In genomic region chr5:120579898-120580626, GRCm38 (mm10) we compare ENCODE assay signal across 9 mouse cellular contexts. TPM values are rescaled to one million over a fixed set of nuclear protein-coding genes. Genes with fewer than 3 reads are reported as not detected.
DNase-seq lines count a peak whose midpoint lies in the region; ATAC-seq lines count a peak whose summit lies in the region.
"Had no signal": no experiment of that assay in that cellular context is flagged by ENCODE, and none has a peak within 500 bp of the region (broad histone marks: within the 10 kb centered on the region; RNA-seq: fewer than 3 reads in every experiment).

No protein-coding gene starts in this region.

- peaks cover 24% of the 10 kb centered on the region; the same call in 1 of the 2 replicates for H3K36me3 ChIP-seq in hindbrain, embryonic 12.5 days
- H3K36me3 ChIP-seq in hindbrain, embryonic 10.5 days = peaks cover 43% of the 10 kb centered on the region
- H3K36me3 ChIP-seq in hindbrain, embryonic 15.5 days = 0 out of 2 replicates have a peak, but pooled peaks cover 8% of the 10 kb centered on the region
- peaks cover 3% of the 10 kb centered on the region; the same call in 1 of the 2 replicates for H3K36me3 ChIP-seq in midbrain, embryonic 16.5 days (ENCODE audit: control insufficient read depth, insufficient read depth, low read length)

- H3K4me2 ChIP-seq in hindbrain, embryonic 12.5 days (replicated peaks) = no peak overlapping the region
- H3K4me2 ChIP-seq in hindbrain, embryonic 15.5 days = no peak overlapping the region
- no peak overlapping the region for H3K4me2 ChIP-seq in midbrain, embryonic 16.5 days (ENCODE audit: low read length)

- no peaks in the 10 kb centered on the region for H3K27me3 ChIP-seq in hindbrain, embryonic 12.5 days
- H3K27me3 ChIP-seq in hindbrain, embryonic 10.5 days (ENCODE audit: insufficient read depth, poor library complexity, severe bottlenecking) = no peaks in the 10 kb centered on the region
- H3K27me3 ChIP-seq in hindbrain, embryonic 15.5 days = no peaks in the 10 kb centered on the region
- no peaks in the 10 kb centered on the region for H3K27me3 ChIP-seq in midbrain, embryonic 16.5 days (ENCODE audit: control insufficient read depth, insufficient read depth, low read depth, low read length)

- 80% methylated on average over 26 of the region's 26 CpGs for WGBS in hindbrain, embryonic 12.5 days
- 88% methylated on average over 26 of the region's 26 CpGs for WGBS in hindbrain, embryonic 10.5 days
- WGBS in hindbrain, embryonic 15.5 days = 71% methylated on average over 26 of the region's 26 CpGs
- 79% methylated on average over 26 of the region's 26 CpGs for WGBS in midbrain, embryonic 16.5 days

- H3K4me3 ChIP-seq in hindbrain, embryonic 12.5 days = no peak overlapping the region
- no peak overlapping the region for H3K4me3 ChIP-seq in hindbrain, embryonic 10.5 days
- no peak overlapping the region for H3K4me3 ChIP-seq in hindbrain, embryonic 15.5 days
- no peak overlapping the region for H3K4me3 ChIP-seq in midbrain, embryonic 16.5 days (ENCODE audit: low read depth, low read length)

- no peak for DNase-seq in hindbrain, embryonic 10.5 days (ENCODE audit: low spot score)
- peak; percentile 36 to 70 for DNase-seq in cerebellum, adult 18-20 months
- DNase-seq in urinary bladder, postnatal 4 days (ENCODE audit: low spot score in 2 of 2) = no peak
- DNase-seq: lung, postnatal 14 days had no signal

- H3K9me3 ChIP-seq in hindbrain, embryonic 12.5 days (replicated peaks) = no peaks in the 10 kb centered on the region
- H3K9me3 ChIP-seq in hindbrain, embryonic 10.5 days = no peaks in the 10 kb centered on the region
- no peaks in the 10 kb centered on the region for H3K9me3 ChIP-seq in hindbrain, embryonic 15.5 days
- H3K9me3 ChIP-seq in midbrain, embryonic 16.5 days (replicated peaks; ENCODE audit: control insufficient read depth, low read length, poor library complexity, severe bottlenecking) = no peaks in the 10 kb centered on the region

- no peak overlapping the region for H3K9ac ChIP-seq in hindbrain, embryonic 12.5 days
- H3K9ac ChIP-seq in hindbrain, embryonic 15.5 days = no peak overlapping the region
- H3K9ac ChIP-seq in midbrain, embryonic 16.5 days (ENCODE audit: low read depth, low read length) = peak overlapping the region; percentile 3; the same call in 1 of the 2 replicates

- peak overlapping the region; percentile 67 for H3K27ac ChIP-seq in hindbrain, embryonic 12.5 days
- H3K27ac ChIP-seq in hindbrain, embryonic 10.5 days = no peak overlapping the region
- peak overlapping the region; percentile 18; the same call in 1 of the 2 replicates for H3K27ac ChIP-seq in hindbrain, embryonic 15.5 days (replicated peaks)
- no peak overlapping the region for H3K27ac ChIP-seq in midbrain, embryonic 16.5 days (ENCODE audit: low read length)

- ATAC-seq in hindbrain, embryonic 12.5 days (ENCODE audit: low FRiP score) = no peak
- 0 out of 2 replicates have a peak, but pooled peaks have one; percentile 28 for ATAC-seq in hindbrain, embryonic 15.5 days (ENCODE audit: low FRiP score, low read depth)
- no peak for ATAC-seq in midbrain, embryonic 16.5 days
- no peak for ATAC-seq in activated CD4-positive, CD25-positive, alpha-beta regulatory T cell, adult 4 months
- no peak for ATAC-seq in frontal cortex, adult (ENCODE audit: low TSS enrichment)

- H3K4me1 ChIP-seq in hindbrain, embryonic 12.5 days = peaks cover 34% of the 10 kb centered on the region
- H3K4me1 ChIP-seq in hindbrain, embryonic 10.5 days (replicated peaks) = peaks cover 45% of the 10 kb centered on the region
- H3K4me1 ChIP-seq in hindbrain, embryonic 15.5 days (replicated peaks) = peaks cover 28% of the 10 kb centered on the region
- no peaks in the 10 kb centered on the region; the same call in 1 of the 2 replicates for H3K4me1 ChIP-seq in midbrain, embryonic 16.5 days (ENCODE audit: control insufficient read depth, insufficient read depth, low read length)

RNA-seq across cellular contexts. Expression of gene Tpcn1, which starts 8.4 kb away (rescaled TPM):
- polyA plus RNA-seq in hindbrain, embryonic 12.5 days (2016; fragmentation: Nextera tagmentation; extraction: Ambion mirVana) = 18.4 and 19.2 TPM in 2 replicates
- polyA plus RNA-seq in hindbrain, embryonic 10.5 days (2016; fragmentation: Nextera tagmentation; extraction: Ambion mirVana) = 12.5 and 12.9 TPM in 2 replicates
- 18.1 and 19.7 TPM in 2 replicates for polyA plus RNA-seq in hindbrain, embryonic 15.5 days (2015; fragmentation: Nextera tagmentation; extraction: Ambion mirVana)
- polyA plus RNA-seq in midbrain, embryonic 16.5 days (2015; fragmentation: Nextera tagmentation; extraction: Ambion mirVana) = 13.1 and 13.5 TPM in 2 replicates
- polyA plus RNA-seq in activated CD4-positive, CD25-positive, alpha-beta regulatory T cell, adult 4 months (2017; shearing (Covaris generic)) = 10 to 100 TPM; 10.9 to 13.0 TPM

RNA-seq across cellular contexts. Expression of gene Iqcd, which starts 8.8 kb away (rescaled TPM):
- 1.9 and 2.5 TPM in 2 replicates for polyA plus RNA-seq in hindbrain, embryonic 12.5 days (2016; fragmentation: Nextera tagmentation; extraction: Ambion mirVana)
- polyA plus RNA-seq in hindbrain, embryonic 10.5 days (2016; fragmentation: Nextera tagmentation; extraction: Ambion mirVana) = 1.3 and 2.8 TPM in 2 replicates
- 1.6 and 2.3 TPM in 2 replicates for polyA plus RNA-seq in hindbrain, embryonic 15.5 days (2015; fragmentation: Nextera tagmentation; extraction: Ambion mirVana)
- polyA plus RNA-seq in midbrain, embryonic 16.5 days (2015; fragmentation: Nextera tagmentation; extraction: Ambion mirVana) = 2.0 and 2.1 TPM in 2 replicates
- under 1 TPM; 0.41 to 0.70 TPM for polyA plus RNA-seq in activated CD4-positive, CD25-positive, alpha-beta regulatory T cell, adult 4 months (2017; shearing (Covaris generic))

RNA-seq across cellular contexts. Expression of gene Rita1, which starts 32.3 kb away (rescaled TPM):
- 16.8 and 19.2 TPM in 2 replicates for polyA plus RNA-seq in hindbrain, embryonic 12.5 days (2016; fragmentation: Nextera tagmentation; extraction: Ambion mirVana)
- polyA plus RNA-seq in hindbrain, embryonic 10.5 days (2016; fragmentation: Nextera tagmentation; extraction: Ambion mirVana) = 19.0 and 19.6 TPM in 2 replicates
- polyA plus RNA-seq in hindbrain, embryonic 15.5 days (2015; fragmentation: Nextera tagmentation; extraction: Ambion mirVana) = 28.7 and 31.1 TPM in 2 replicates
- 27.2 and 33.1 TPM in 2 replicates for polyA plus RNA-seq in midbrain, embryonic 16.5 days (2015; fragmentation: Nextera tagmentation; extraction: Ambion mirVana)
- 1 to 10 TPM; 1.1 to 2.4 TPM for polyA plus RNA-seq in activated CD4-positive, CD25-positive, alpha-beta regulatory T cell, adult 4 months (2017; shearing (Covaris generic))

RNA-seq across cellular contexts. Expression of gene Ddx54, which starts 32.5 kb away (rescaled TPM):
- polyA plus RNA-seq in hindbrain, embryonic 12.5 days (2016; fragmentation: Nextera tagmentation; extraction: Ambion mirVana) = 53.2 and 53.6 TPM in 2 replicates
- 62.2 and 64.7 TPM in 2 replicates for polyA plus RNA-seq in hindbrain, embryonic 10.5 days (2016; fragmentation: Nextera tagmentation; extraction: Ambion mirVana)
- 37.9 and 41.3 TPM in 2 replicates for polyA plus RNA-seq in hindbrain, embryonic 15.5 days (2015; fragmentation: Nextera tagmentation; extraction: Ambion mirVana)
- polyA plus RNA-seq in midbrain, embryonic 16.5 days (2015; fragmentation: Nextera tagmentation; extraction: Ambion mirVana) = 38.7 and 39.9 TPM in 2 replicates
- polyA plus RNA-seq in activated CD4-positive, CD25-positive, alpha-beta regulatory T cell, adult 4 months (2017; shearing (Covaris generic)) = 10 to 100 TPM; 11.7 to 18.4 TPM

RNA-seq across cellular contexts. Expression of gene Cfap73, which starts 54.0 kb away (rescaled TPM):
- polyA plus RNA-seq in hindbrain, embryonic 12.5 days (2016; fragmentation: Nextera tagmentation; extraction: Ambion mirVana) = 0.56 and 0.77 TPM in 2 replicates
- polyA plus RNA-seq in hindbrain, embryonic 10.5 days (2016; fragmentation: Nextera tagmentation; extraction: Ambion mirVana) = 0.85 TPM in 1 of 2 replicates, not detected in the other
- 0.71 and 0.83 TPM in 2 replicates for polyA plus RNA-seq in hindbrain, embryonic 15.5 days (2015; fragmentation: Nextera tagmentation; extraction: Ambion mirVana)
- 0.47 and 1.2 TPM in 2 replicates for polyA plus RNA-seq in midbrain, embryonic 16.5 days (2015; fragmentation: Nextera tagmentation; extraction: Ambion mirVana)
- polyA plus RNA-seq in activated CD4-positive, CD25-positive, alpha-beta regulatory T cell, adult 4 months (2017; shearing (Covaris generic)) = not detected

Comparison
In these comparisons a context has a peak if more than half of its experiments do, and no peak if none do; other contexts are left out.
1. H3K27ac ChIP-seq: peak in hindbrain, embryonic 12.5 days (single experiment) and hindbrain, embryonic 15.5 days (single experiment); none in hindbrain, embryonic 10.5 days (single experiment) and midbrain, embryonic 16.5 days (single experiment).
2. DNase-seq: peak in cerebellum, adult 18-20 months (2 of 2); none in hindbrain, embryonic 10.5 days (single experiment) and urinary bladder, postnatal 4 days (0 of 2).